Mouse (Mus musculus): ENCODE measurements around the gene Fgfr2.

- TF ChIP-seq EP300 (IDR thresholded peaks at IDR 0.05) (no peak), CTCF (IDR thresholded peaks at IDR 0.05) (no peak)
Measured at GRCm38 (mm10) chr7:132781850-132782249, 341.3 kb downstream of the Fgfr2 start.
